Mouse (Mus musculus): ENCODE data around the gene Invs.

DNA sequence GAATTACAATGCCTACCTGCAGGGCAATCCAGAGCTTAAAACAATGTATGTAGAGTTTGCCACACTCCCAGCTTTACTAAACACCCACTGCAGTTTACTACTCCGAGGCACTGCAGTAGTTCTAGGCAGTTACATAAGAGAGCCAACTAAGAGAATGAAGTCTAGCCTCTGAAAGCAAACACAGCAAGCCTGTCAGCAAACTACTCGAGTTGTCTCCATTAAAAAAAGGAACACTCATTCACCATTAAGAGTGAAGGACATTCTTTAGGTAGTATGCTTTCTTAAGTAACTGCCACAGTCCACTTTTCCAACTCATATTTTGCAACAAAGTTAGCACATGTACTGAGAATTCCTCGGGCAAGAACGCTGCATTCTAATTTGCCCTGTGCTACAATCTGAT is 40.5 kb upstream of the Invs start:
- TF ChIP-seq ELF1 (IDR thresholded peaks at IDR 0.05; ENCODE audit: low read depth, low read length) = no peak
- TF ChIP-seq MAX (IDR thresholded peaks at IDR 0.05; ENCODE audit: low read length) = no peak
- no peak for TF ChIP-seq ZKSCAN1 (IDR thresholded peaks at IDR 0.05; ENCODE audit: borderline replicate concordance, low read depth, low read length)

All from CH12.LX (cell line).